Mouse (Mus musculus) naive thymus-derived CD4-positive, alpha-beta T cell, adult 2 months (primary cell): ENCODE data around the gene Vapa.
"Not testable (repeated sequence)": the region's sequence is repeated elsewhere in the genome, so short reads cannot be mapped to it uniquely, and the experiment has no call there.

ENCODE experiments used
- DNase-seq: peaks from one replicate; pipeline ENCODE4 v3.0.0-alpha.2; 2011; ENCODE audit warnings: low read depth

Vapa gene

DNA sequence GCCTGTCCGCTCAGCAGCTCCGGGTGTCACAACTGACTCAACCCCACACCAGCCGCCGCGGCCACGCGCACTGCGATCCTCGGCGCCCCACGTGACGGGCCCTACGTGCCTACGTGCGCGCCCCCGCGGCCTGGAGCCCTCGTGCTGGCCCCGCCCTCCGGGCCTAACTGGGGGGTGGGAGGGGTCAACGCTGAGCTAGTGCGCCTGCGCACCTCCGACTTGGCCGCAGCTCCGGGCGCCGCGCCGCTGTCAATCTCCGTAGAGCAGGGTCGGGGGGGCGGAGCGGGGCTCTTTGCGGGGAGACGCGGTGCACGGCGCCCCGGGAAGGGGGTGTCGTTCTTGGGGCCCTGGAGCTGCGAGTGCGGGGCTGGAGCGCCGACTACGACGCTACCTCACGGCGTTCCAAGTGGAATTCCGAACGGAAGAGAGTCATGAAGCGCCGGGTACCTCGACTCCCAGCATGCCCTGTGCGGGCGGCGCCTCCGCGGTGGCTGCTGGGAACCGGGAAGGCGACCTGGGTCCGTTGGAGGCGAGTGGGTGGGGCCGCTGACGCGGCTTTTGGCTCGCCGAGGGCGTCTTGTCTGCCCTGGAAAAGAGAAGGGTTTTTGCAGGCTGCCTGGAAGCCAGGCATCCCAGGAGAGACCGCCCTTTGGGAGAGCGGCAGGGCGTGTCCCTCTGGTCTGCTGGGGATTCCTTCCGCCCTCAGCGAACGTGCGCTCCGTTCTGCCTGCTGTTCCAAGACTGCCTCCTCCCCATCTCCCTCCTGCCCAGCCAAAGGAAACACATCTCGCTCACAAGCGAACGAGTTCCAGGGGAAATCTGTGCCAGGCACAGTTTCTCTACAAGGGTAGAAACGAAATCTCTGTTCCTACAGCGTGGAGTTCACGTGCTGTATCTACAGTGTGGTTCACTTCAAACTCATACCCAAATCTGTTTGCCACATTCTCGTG, at the start of gene Vapa:
Gene Vapa, minus strand, starts transcription at position 93 of the 950 bp plus-strand sequence.
- peak; percentile 99 for DNase-seq

GRCm38 (mm10) chr17:65662662-65663061, 49.3 kb upstream of the Vapa start:
- no peak for DNase-seq

DNA sequence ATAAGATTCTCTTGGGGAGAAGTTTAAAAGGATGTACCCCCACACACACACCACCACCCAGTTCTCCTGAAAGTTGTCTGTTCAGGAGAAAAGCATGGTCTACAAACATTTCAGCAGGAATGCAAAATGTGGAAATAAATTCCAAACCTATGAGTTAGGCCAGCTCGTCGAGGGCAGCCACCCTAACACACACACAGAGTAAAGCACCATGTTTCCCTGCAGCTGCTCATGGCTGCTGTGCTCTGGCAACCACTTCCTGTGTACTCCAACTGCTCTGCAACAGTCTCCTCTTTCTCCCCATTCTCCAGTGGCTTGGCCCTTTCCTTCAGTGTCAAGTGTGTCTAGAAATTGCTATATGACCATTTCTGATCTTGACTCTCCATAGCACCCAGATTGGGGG, 45.1 kb upstream of the Vapa start:
- no peak for DNase-seq

DNA sequence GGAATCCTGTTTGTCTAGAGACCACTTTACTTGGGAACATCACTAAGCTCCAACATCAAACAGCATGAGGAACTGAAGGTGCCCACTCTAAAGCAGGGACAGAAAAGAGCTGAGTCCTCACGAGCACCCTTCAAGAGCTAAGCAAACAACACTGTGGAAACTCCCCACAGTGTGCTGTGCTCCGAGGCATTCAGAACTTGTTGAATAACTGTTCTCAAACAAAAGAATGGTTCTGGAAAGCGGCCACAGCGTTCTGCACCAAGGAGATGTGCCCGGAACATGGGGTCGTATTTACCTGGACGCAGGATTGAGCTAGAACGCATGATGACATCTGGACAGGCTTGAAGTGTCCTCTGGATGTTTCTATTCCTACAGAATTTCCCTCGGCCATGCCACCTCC, 44.6 kb upstream of the Vapa start:
- DNase-seq, result no peak

DNA sequence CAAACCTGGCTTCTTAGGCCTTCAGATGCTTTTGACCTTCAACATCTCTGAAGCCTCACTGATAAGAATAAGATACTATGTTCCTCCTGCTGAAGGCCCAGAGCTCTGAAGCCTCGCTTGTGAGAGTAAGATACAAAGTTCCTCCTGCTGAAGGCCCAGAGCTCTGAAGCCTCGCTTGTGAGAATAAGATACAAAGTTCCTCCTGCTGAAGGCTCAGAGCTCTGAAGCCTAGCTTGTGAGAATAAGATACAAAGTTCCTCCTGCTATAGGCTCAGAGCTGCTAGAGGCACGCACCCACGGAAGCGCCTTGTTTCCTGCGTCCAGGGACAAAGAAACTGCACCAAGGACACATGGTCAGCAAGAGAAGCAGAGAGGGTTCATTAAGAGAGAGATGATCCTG, 43.4 kb upstream of the Vapa start:
- no peak for DNase-seq

GRCm38 (mm10) chr17:65656076-65656475, 42.7 kb upstream of the Vapa start:
- DNase-seq, result no peak

DNA sequence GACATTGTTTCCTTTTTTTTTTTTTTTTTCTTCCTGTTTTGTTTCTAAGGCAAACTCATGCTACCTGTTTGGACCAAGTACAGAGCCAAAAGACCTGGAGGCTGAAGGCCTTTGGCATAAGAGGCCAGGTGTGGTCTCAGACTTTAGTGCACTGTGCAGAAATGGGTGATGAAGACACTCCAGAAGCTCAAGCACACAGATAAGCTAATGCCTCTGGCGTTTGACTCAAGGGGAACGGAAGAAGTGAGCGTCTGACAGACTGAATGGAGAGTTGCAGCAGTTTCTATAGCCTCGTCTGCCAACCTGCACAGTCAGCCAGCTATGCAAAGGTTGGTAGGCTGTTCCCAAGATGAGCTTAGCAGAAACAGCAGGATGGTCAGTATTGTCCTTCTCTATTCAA, 42.3 kb upstream of the Vapa start:
- DNase-seq, result no peak

- DNase-seq, result no peak
These were observed 37.2 kb upstream of the Vapa start for GRCm38 (mm10) chr17:65650598-65650997.

DNA sequence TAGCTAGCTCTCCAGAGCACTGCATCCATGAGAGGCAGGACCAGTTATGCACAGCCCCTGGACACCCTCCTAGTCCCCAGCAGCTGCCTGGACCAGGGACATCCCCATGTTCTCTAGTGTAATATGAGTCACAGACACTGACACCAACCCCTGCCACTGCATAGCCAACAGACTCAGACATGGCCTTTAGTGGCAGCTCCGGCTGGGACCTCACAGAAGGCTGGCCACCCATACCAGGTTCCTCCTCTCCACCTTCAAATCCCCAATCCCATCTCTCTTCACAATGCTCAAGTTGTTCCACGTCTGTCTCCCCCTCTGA, 35.8 kb upstream of the Vapa start:
- no peak for DNase-seq

GRCm38 (mm10) chr17:65648371-65649174, 35.2 kb upstream of the Vapa start:
- no peak for DNase-seq

- DNase-seq, result no peak
These were observed 34.6 kb upstream of the Vapa start for GRCm38 (mm10) chr17:65647961-65648360.

DNA sequence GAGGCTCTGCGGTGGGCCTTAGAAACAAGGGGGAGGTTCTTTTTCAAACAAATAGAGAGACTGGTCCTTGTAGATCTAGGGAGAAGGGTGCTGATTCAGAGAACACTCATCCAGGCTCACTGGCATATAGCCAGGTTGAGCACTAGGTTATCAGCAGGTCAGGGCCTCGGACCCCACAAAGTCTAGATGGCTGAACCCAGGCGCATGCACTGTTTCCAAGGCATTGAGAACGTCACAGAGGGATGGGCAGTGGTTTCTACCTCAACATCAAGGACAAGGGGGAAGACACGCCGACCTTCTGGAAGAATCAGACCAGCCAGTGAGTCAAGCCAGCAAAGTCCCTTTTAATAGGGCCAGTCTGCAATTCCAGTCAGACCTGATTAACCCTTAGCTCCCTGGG, 33.9 kb upstream of the Vapa start:
- DNase-seq, result no peak

GRCm38 (mm10) chr17:65643579-65643978, 30.2 kb upstream of the Vapa start:
- no peak for DNase-seq

DNA sequence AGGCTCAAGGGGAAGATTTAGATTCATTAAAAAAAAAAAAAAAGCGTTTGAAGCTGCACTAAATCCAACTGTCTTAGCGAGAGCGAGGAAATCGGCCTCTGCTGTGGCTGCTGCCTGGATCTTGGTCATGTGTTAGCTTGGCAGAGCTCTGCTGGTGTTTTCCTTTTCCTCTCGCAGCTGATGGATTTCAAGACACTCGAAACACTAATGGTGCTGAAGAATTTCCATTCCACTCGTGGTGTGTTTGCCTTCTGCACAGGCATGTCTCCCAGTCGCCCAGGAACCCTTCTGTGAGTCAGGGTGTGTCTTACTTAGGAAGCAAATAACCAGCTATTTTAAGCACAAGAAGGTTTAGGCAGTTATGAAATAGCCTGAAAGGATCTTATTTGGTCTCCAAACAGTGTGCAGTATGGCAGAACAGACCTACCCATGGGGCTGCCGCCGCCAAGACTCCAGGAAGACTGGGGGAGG, 29.7 kb upstream of the Vapa start:
- no peak for DNase-seq

DNA sequence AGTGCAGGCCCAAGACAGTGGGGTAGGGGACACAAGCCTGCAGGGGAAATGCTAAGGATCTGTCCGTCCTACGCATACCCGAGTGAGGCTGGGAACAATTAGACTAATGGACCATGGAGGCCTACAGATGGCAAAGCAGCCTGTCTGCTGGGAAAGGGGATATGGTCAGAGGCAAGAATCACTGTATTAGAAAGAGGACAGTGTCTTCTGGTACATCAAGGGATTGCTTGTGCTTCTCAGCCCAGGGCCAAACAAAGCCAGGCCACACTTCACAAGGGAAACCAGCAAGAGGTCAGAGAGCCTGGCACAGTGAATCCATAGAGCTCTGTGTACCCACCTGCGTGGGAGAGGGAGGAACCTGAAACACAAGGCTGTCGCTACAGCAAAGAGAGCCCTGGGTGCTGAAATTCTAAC, 29.2 kb upstream of the Vapa start:
- DNase-seq, result no peak

GRCm38 (mm10) chr17:65641734-65642218, 28.4 kb upstream of the Vapa start, which contains the start of gene Txndc2:
Gene Txndc2, minus strand, starts transcription at chr17:65642168.
- no peak for DNase-seq

DNA sequence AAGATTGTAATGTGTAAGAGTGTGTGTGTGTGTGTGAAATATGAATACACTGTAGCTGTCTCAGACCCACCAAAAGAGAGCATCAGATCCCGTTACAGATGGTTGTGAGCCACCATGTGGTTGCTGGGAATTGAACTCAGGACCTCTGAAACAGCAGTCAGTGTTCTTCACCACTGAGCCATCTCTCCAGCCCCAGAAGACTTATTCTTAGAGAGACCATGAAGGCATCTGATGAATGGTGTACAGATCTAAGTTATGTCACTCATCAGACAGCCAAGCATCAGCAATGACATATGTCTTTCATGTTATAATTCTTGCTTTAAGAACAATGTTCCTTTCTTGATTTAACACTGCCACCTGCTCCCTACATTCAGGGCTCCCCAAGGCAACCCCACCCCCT, 25.8 kb upstream of the Vapa start:
- no peak for DNase-seq

DNA sequence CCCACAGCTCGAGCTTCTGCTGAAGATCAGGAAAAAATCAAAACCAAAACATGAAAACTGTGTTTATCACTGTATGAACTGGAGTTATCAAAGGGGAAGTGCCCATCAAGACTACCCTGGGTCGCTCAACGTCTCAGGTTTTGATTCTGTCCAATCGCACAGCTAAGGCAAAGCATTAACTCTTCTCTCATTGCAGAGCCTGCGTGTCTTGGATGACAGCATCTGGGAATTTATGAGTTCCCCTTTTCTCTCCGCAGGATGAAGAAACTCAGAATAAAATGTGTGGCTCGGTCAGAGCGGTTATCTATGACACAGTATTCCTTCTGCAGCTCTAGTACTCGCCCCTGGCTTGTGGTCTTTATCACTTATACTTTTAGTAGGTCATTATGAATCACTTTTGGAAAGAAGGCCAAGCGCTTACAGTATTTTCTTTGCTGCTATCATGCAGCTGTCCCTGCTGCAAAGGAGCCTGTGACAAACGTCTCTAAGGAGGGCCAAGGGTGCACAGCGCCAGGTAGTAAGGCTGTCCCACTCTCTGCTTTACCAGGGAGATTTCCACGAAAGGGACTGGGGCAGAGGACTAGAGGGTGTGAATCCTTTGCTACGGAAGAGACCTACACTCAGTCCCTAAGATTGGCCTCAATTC, 22.5 kb upstream of the Vapa start:
- DNase-seq, result no peak

- no peak for DNase-seq
These were observed 16.6 kb upstream of the Vapa start for GRCm38 (mm10) chr17:65629943-65630342.

DNA sequence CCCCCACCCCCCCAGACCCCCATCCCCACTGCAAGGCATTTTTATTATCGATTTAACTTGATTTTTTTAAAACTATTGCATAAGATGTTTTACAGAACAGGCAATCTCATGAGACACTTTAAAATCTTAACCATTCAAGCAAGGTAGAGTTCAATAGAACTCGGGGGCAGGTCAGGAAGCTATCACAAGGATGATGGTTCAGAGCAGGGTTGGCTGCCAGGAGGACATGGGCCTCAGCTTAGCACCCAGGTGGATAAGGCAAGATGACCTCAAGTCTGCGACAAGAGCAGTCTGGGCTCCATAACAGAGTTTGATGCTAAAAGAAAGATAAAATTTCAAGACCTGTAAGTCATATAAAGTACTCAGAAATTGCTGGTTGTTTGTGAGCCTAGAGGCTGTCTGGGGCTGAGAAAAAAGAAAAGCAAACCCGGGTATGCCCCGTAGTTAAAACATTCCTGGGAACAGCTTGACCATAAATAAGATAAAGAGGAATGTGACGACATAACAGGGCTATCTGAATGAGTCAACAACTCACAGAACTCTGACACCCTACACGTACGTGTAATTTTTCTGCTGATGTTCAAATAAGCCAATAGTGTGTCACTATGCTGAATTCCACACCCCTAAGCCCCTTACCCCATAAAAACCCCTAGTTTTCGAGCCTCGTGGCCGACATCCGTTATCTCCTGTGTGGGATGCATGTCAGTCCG, 15.6 kb upstream of the Vapa start:
- DNase-seq, result not testable (repeated sequence)

DNA sequence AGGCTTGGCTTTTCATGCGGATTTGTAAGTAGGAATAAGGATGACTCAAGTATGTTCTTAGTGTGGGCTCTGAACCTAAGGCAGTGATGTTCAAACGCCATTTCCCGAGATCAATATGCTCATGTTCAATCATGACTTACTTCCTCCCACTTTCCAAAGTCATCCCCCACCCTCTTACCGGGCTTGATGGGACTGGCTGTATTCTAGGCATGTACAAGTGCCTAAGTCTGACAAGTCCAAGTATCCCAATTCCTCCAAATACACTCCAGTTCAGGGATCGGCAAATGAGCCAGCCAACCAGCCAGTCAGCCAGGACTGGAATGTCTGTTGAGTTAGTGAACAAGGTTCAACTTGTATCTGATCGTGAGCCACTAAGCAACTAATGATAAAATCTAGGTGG, 12.9 kb upstream of the Vapa start:
- no peak for DNase-seq

DNA sequence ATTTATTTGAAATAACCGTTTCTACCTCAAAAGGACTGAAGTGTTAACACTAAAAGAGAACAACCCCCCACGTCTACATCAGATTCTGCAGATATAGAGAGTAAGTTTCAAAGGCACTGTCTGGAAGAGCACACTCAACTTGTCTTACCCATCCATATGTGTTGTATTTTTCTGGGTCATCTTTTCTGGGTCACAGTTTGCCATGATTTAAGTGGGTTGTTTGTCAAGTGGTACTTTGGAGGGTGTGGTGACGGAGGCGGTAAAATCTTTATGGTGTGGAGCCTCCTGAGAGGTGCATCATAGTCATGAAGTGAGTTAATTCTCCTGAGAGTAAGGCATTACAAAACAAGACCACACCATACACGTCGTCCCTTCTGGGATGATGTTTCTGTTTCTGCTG, 12.2 kb upstream of the Vapa start:
- no peak for DNase-seq
